Mouse (Mus musculus): ENCODE measurements around the gene Rarres2. TPM values are rescaled to one million over a fixed set of nuclear protein-coding genes. Genes with fewer than 3 reads are reported as not detected.
"Not testable (repeated sequence)": the region's sequence is repeated elsewhere in the genome, so short reads cannot be mapped to it uniquely, and the experiment has no call there.

Rarres2 gene
- polyA plus RNA-seq, 1 experiment from 2014 or later = 4.5 TPM

DNA sequence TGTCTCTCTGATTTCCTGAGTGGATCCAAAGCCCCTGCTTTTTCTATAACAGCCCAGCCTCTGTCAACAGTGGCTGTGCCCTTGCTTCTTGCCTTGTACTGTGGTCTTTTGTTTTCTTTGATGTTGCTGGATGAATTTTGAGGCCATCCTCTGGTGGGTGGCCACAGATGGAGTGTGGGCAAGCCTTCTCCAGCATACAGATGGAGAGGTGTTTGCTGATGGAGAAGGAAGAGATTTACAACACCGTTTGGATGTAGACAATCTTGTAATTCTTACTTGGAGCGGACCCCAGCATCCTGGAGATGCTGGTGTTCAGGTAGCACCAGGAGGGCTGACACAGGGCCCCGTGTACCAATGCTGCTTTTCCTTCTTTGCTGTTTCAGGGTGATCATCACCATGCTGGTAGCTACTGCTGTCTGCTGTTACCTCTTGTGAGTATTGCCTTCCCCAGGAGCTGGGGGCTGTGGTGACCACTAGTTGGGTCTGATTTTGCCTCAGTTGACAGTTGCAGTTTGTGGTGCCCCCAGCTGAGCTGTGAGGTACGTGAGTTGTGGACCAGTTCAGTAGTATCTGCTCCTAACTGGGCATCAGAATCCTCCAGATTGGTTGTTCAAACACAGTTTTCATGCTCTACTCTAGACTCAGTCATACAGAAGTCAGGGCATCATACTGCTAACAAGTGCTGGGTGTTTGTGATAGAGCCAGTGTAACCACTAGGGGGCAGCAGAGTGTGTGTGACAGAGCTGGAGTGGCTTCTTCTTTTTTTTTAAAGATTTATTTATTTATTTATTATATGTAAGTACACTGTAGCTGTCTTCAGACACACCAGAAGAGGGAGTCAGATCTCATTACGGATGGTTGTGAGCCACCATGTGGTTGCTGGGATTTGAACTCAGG lies 33.5 kb downstream of the Rarres2 start:
- H3K4me1 ChIP-seq = peaks cover 34% of the 10 kb centered on the region
- 71% methylated on average over 5 of the region's 5 CpGs for WGBS
- H3K4me3 ChIP-seq = no peak overlapping the region
- no peaks in the 10 kb centered on the region for H3K27me3 ChIP-seq
- no peak overlapping the region for H3K27ac ChIP-seq
- ATAC-seq (ENCODE audit: insufficient number of reproducible peaks, insufficient read depth, low FRiP score, low TSS enrichment, low read depth) = no peak
- H3K36me3 ChIP-seq = no peaks in the 10 kb centered on the region
- H3K9ac ChIP-seq = no peak overlapping the region
- H3K4me2 ChIP-seq = no peak overlapping the region
- H3K9me3 ChIP-seq = no peaks in the 10 kb centered on the region

DNA sequence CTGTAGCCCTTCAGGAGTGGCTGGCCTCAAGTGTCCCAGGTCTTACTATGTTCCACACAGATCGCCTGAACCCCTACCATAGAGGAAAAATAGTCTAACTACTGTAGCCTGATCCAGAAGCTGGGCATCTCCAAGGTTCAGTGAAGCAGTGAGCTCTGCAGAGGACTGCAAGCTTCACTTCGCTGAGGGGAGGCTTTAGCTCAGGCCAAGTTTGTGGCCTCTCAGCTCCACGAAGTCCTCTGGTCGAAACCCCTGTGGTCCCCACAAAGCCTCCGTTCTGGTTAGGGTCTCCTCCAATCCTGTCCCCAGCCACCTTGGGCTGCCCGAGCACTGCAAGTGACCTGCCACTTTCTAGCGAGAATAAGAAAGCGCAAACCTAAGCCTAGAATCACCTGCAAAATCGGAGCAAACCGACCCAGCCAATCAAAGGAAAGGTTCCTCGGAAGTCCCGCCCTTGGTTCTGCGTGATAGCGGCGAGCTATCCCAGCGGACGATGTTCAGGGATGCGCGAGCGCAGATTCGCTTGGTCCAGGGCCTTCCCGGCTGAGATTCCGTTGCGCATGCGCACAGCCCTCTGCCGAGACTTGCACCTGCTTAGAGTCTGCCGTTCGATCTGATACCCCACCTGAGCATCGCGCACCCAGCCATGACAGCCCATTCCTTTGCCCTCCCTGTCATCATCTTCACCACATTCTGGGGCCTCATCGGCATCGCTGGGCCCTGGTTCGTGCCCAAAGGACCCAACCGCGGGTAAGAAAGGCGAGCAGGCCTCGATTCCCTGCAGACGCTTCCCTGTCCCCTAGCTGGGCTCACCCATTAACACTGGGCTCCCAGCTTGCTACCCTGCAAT lies 35.3 kb downstream of the Rarres2 start, which contains the start of gene Atp6v0e2:
Atp6v0e2 (plus strand) TSS at position 511 of the 850 bp plus-strand sequence.
- Histone ChIP-seq H3K27ac (no peak within 1 kb of the TSS), H3K27me3 (no peaks in the 10 kb centered on the region), H3K4me1 (peaks cover 30% of the 10 kb centered on the region), H3K4me3 (peak within 1 kb of the TSS; percentile 45), H3K9me3 (no peaks in the 10 kb centered on the region), H3K4me2 (peak within 1 kb of the TSS; percentile 73), H3K36me3 (peaks cover 11% of the 10 kb centered on the region), H3K9ac (peak within 1 kb of the TSS; percentile 66)
- WGBS = 5% methylated on average over 38 of the region's 38 CpGs
- peak; percentile 80 for ATAC-seq (ENCODE audit: insufficient number of reproducible peaks, insufficient read depth, low FRiP score, low TSS enrichment, low read depth)

GRCm38 (mm10) chr6:48536091-48536490 lies 36.5 kb downstream of the Rarres2 start:
- whole genome bisulfite sequencing = 73% methylated on average over 4 of the region's 4 CpGs
- no peak overlapping the region for H3K27ac ChIP-seq
- no peaks in the 10 kb centered on the region for H3K9me3 ChIP-seq
- H3K9ac ChIP-seq = no peak overlapping the region
- H3K4me1 ChIP-seq = peaks cover 19% of the 10 kb centered on the region
- H3K4me2 ChIP-seq = no peak overlapping the region
- no peak overlapping the region for H3K4me3 ChIP-seq
- no peak for ATAC-seq (ENCODE audit: insufficient number of reproducible peaks, insufficient read depth, low FRiP score, low TSS enrichment, low read depth)
- H3K36me3 ChIP-seq = peaks cover 23% of the 10 kb centered on the region
- H3K27me3 ChIP-seq = no peaks in the 10 kb centered on the region

DNA sequence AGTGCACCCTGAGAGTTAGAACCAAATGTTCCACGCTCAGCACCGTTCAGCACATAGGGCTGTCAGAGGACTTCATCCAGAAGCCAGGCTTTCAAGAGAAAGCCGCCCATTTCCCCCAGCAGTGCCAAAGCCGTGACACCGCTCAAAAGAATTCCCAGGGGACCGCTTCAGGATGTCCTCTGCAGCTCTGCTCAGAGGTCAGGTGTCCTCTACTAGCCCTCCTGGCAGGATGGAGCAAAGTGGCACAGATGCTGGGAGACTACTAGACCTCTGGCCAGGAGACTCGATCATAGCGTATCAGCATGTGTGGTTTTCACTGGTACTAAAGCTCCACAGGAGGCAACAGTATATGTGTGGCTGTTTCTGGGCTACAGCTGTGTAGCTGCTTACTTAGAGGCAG lies 37.7 kb downstream of the Rarres2 start:
- peaks cover 31% of the 10 kb centered on the region for H3K36me3 ChIP-seq
- 80% methylated on average over 8 of the region's 8 CpGs for WGBS

GRCm38 (mm10) chr6:48533475-48533874 lies 39.1 kb downstream of the Rarres2 start:
- Histone ChIP-seq H3K4me1 (peaks cover 28% of the 10 kb centered on the region), H3K9ac (no peak overlapping the region), H3K36me3 (peaks cover 46% of the 10 kb centered on the region), H3K27me3 (no peaks in the 10 kb centered on the region), H3K9me3 (no peaks in the 10 kb centered on the region), H3K27ac (no peak overlapping the region), H3K4me2 (no peak overlapping the region), H3K4me3 (no peak overlapping the region)
- WGBS = 79% methylated on average over 2 of the region's 2 CpGs
- no peak for ATAC-seq (ENCODE audit: insufficient number of reproducible peaks, insufficient read depth, low FRiP score, low TSS enrichment, low read depth)

More for the DNA sequence above, 37.7 kb downstream of the Rarres2 start:
- Histone ChIP-seq H3K27me3 (no peaks in the 10 kb centered on the region), H3K4me2 (no peak overlapping the region), H3K9ac (no peak overlapping the region), H3K9me3 (no peaks in the 10 kb centered on the region), H3K4me3 (no peak overlapping the region), H3K4me1 (peaks cover 28% of the 10 kb centered on the region), H3K27ac (no peak overlapping the region)
- no peak for ATAC-seq (ENCODE audit: insufficient number of reproducible peaks, insufficient read depth, low FRiP score, low TSS enrichment, low read depth)

GRCm38 (mm10) chr6:48530862-48531261 lies 41.7 kb downstream of the Rarres2 start:
- 51% methylated on average over 2 of the region's 2 CpGs for WGBS
- H3K4me3 ChIP-seq = no peak overlapping the region
- no peaks in the 10 kb centered on the region for H3K27me3 ChIP-seq
- peaks cover 67% of the 10 kb centered on the region for H3K36me3 ChIP-seq
- no peak for ATAC-seq (ENCODE audit: insufficient number of reproducible peaks, insufficient read depth, low FRiP score, low TSS enrichment, low read depth)
- H3K9ac ChIP-seq = no peak overlapping the region
- H3K9me3 ChIP-seq = no peaks in the 10 kb centered on the region
- H3K4me2 ChIP-seq = no peak overlapping the region
- no peak overlapping the region for H3K27ac ChIP-seq
- peaks cover 11% of the 10 kb centered on the region for H3K4me1 ChIP-seq

DNA sequence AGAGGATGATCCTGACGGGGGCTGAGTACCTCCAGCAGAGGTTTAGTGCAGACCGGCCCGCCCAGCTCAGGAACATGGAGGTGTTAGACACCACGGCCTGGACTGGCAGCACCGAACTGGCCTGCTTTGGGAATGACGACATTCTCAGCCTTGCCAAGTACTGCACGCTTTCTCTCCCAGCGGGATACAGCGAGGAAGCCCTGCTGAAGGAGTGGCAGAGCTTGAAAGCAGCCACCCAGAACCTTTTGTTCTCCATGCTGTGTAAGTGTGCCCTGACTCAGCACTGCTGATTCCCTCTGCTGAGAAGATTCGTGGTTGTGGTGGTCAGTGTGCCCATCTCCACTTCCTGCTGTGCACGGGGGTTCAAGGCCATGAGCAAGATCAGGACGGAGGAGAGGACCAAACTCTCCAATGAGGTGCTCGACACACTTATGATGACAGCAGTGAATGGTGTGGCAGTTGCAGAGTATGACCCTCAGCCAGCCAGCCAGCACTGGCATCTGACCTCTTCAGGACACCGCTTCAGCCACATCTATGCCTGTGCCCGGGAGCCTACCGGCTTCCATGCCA lies 42.6 kb downstream of the Rarres2 start:
- Histone ChIP-seq H3K4me2 (no peak overlapping the region), H3K9ac (no peak overlapping the region), H3K4me1 (peaks cover 11% of the 10 kb centered on the region), H3K36me3 (peaks cover 67% of the 10 kb centered on the region), H3K4me3 (no peak overlapping the region), H3K9me3 (no peaks in the 10 kb centered on the region), H3K27ac (no peak overlapping the region), H3K27me3 (no peaks in the 10 kb centered on the region)
- 86% methylated on average over 16 of the region's 16 CpGs for WGBS
- no peak for ATAC-seq (ENCODE audit: insufficient number of reproducible peaks, insufficient read depth, low FRiP score, low TSS enrichment, low read depth)

DNA sequence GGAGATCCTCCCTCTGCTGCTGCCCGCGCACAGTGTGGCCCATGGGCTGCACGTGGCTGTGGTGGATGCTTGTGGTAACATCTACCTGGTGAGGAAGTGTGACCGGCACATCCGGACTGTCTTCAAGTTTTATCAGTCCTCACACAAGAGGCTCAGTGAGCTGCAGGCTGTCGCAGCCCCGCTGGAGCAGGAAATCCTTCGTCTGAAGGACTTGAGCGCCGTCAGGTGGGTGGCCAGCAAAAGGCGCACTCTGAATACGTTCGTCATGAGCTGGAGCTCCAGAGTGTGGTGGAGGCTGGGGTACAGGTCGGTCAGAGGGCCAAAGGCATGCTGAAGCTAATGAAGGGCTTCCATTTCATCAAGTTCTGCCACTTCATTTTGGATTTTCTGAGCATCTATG lies 43.3 kb downstream of the Rarres2 start:
- no peak for ATAC-seq (ENCODE audit: insufficient number of reproducible peaks, insufficient read depth, low FRiP score, low TSS enrichment, low read depth)
- no peak overlapping the region for H3K4me3 ChIP-seq
- no peaks in the 10 kb centered on the region for H3K27me3 ChIP-seq
- H3K27ac ChIP-seq = no peak overlapping the region
- H3K9ac ChIP-seq = no peak overlapping the region
- WGBS = 77% methylated on average over 14 of the region's 14 CpGs
- H3K4me2 ChIP-seq = no peak overlapping the region
- peaks cover 67% of the 10 kb centered on the region for H3K36me3 ChIP-seq
- peaks cover 11% of the 10 kb centered on the region for H3K4me1 ChIP-seq
- no peaks in the 10 kb centered on the region for H3K9me3 ChIP-seq

DNA sequence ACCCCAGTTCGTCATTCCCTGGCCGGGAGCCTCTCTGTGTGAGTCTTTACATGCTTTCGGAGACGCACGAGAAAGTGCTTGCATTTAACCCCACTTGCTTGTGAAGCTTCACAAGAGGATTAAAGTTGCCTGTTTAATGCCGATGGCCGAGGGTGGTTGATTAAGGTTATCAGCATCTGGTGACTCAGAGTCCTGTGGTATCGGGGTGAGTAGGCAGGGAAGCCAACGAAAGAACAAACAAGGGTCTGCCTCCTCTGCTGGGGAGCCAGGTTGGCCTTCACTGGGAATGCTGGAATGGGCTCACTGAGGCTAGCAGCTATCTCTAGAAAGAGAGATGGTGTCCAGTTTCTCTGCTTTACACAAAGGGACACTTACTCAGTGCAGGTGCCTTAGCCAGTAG lies 44.7 kb downstream of the Rarres2 start:
- 92% methylated on average over 9 of the region's 9 CpGs for WGBS
- Histone ChIP-seq H3K27me3 (no peaks in the 10 kb centered on the region), H3K36me3 (peaks cover 61% of the 10 kb centered on the region), H3K4me3 (no peak overlapping the region), H3K4me1 (peaks cover 11% of the 10 kb centered on the region), H3K9me3 (no peaks in the 10 kb centered on the region), H3K4me2 (no peak overlapping the region), H3K27ac (no peak overlapping the region), H3K9ac (no peak overlapping the region)
- ATAC-seq (ENCODE audit: insufficient number of reproducible peaks, insufficient read depth, low FRiP score, low TSS enrichment, low read depth) = no peak

GRCm38 (mm10) chr6:48524882-48525281 lies 47.7 kb downstream of the Rarres2 start:
- peaks cover 42% of the 10 kb centered on the region for H3K36me3 ChIP-seq
- H3K4me3 ChIP-seq; H3K4me2 ChIP-seq; H3K27me3 ChIP-seq; H3K9me3 ChIP-seq; ATAC-seq (ENCODE audit: insufficient number of reproducible peaks, insufficient read depth, low FRiP score, low TSS enrichment, low read depth); H3K9ac ChIP-seq; H3K27ac ChIP-seq; H3K4me1 ChIP-seq: not testable (repeated sequence)
- 99% methylated on average over 16 of the region's 16 CpGs for WGBS
